Mouse (Mus musculus) embryonic fibroblast, embryonic 13.5 days (primary cell): ENCODE data around the gene Pax7. TPM values are rescaled to one million over a fixed set of nuclear protein-coding genes. Genes with fewer than 3 reads are reported as not detected.

Source experiments
- H3K27ac ChIP-seq: 2 replicates; pipeline ENCODE4 v1.5.1; 2012; ENCODE audit warnings: low read length, control low read depth, inconsistent platforms; ENCODE audit not compliant: insufficient read depth
- H3K4me1 ChIP-seq: 2 replicates; pipeline ENCODE4 v1.6.1; 2011; ENCODE audit warnings: low read length; ENCODE audit not compliant: control insufficient read depth, insufficient read depth
- H3K4me3 ChIP-seq: 2 replicates; pipeline ENCODE4 v1.5.1; 2011; ENCODE audit warnings: mild to moderate bottlenecking, control low read depth, low read length; ENCODE audit not compliant: insufficient read depth
- CTCF ChIP-seq: IDR thresholded peaks from 2 replicates; pipeline ENCODE4 v1.5.1; 2011; ENCODE audit warnings: mild to moderate bottlenecking, control low read depth, low read length, moderate library complexity, borderline replicate concordance; ENCODE audit not compliant: insufficient read depth
- POLR2A ChIP-seq: IDR thresholded peaks from 2 replicates; pipeline ENCODE4 v1.6.1; 2011; ENCODE audit warnings: low read depth, mild to moderate bottlenecking, control low read depth, low read length, moderate library complexity
- polyA plus RNA-seq: library from polyadenylated mRNA; stranded (reverse); fragments of >200 nt; gene quantifications from 2 replicates; pipeline ENCODE4 v1.2.4, GENCODE M21; 2011; ENCODE audit warnings: low read depth; ENCODE audit not compliant: missing spikeins, insufficient read length

Pax7 gene
- polyA plus RNA-seq, 1 experiment, result 0.51 TPM

DNA sequence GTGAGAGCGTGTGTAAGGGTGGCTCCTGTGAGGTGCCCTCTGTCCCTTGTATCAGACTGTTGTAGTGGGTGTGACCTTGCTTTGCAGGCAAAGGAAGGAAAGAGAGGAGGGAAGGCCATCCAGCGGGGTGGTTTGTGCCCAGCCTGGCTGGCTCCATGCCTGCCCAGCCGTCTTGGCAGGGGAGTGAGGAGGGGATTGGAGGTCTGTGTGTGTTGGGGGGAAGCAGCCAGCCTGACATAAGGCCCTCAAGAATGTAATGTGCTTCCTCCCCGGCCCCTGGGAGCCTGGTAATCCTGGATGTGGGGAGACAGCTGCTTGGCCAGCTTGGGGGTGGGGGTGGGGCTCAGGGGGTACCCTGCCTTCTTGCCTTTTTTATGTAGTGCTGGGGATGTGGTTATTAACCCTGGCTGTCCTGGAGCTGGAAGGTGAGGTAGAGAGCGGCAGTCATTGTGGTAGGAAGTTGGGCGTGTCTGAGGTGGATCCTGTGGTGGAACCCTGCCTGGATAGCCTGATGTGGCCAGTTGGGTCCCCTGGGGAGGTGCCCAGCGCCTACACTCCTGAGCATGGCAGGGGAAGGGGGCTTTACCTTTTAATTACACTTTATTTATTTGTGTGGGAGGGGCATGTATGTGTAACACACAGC, 143.6 kb downstream of the Pax7 start:
- TF ChIP-seq POLR2A, result no peak
- no peak for TF ChIP-seq CTCF
- Histone ChIP-seq H3K27ac (no peak overlapping the region), H3K4me3 (no peak overlapping the region), H3K4me1 (no peaks in the 10 kb centered on the region)

DNA sequence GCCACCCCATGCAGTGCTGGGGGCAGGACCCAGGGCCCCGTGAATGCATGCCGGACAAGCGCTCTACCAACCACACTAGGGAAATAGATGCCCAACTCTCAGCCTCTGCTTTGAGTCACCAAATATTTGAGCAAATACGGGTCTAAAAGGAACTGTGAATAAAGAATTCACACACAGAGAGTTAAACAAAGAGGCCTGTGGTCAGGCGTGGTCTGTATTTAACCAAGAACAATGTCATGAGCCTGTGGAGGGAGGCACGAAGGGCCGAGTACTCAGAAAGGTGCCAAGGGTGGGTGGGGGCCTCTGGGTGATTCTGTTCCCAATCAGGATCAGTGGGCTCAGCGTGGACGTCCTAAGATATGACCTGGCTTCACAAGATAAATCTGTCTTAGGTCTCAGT, 145.3 kb downstream of the Pax7 start:
- H3K4me1 ChIP-seq, result no peaks in the 10 kb centered on the region
- H3K4me3 ChIP-seq, result no peak overlapping the region
- H3K27ac ChIP-seq, result no peak overlapping the region
- TF ChIP-seq CTCF, result no peak
- no peak for TF ChIP-seq POLR2A

Other genes with a start within 250 kb of the Pax7 start
- gene Gm21969, start 230.3 kb downstream of the Pax7 start, polyA plus RNA-seq, result not detected in 2 replicates
- gene Aldh4a1, start 210.7 kb downstream of the Pax7 start, polyA plus RNA-seq, result 27.0 and 40.9 TPM in 2 replicates
- gene Tas1r2, start 180.0 kb downstream of the Pax7 start, polyA plus RNA-seq, result not detected in 2 replicates
- 0.19 and 0.20 TPM in 2 replicates for gene Klhdc7a, start 134.5 kb upstream of the Pax7 start, polyA plus RNA-seq